Mouse (Mus musculus): ENCODE results near the gene Hc. TPM values are rescaled to one million over a fixed set of nuclear protein-coding genes. Genes with fewer than 3 reads are reported as not detected.

Gene Hc
- polyA plus RNA-seq, 1 experiment from 2014 or later = 0.33 TPM

- H3K9ac ChIP-seq (replicated peaks; ENCODE audit: low read depth, low read length) = no peak overlapping the region
- no peaks in the 10 kb centered on the region for H3K9me3 ChIP-seq (ENCODE audit: control insufficient read depth, low read length)
- no peak overlapping the region for H3K4me3 ChIP-seq (replicated peaks; ENCODE audit: low read length)
- H3K4me1 ChIP-seq (replicated peaks; ENCODE audit: control insufficient read depth, insufficient read depth, low read length) = no peaks in the 10 kb centered on the region
- no peak overlapping the region for H3K27ac ChIP-seq (ENCODE audit: low read length)
- H3K27me3 ChIP-seq (replicated peaks; ENCODE audit: control insufficient read depth, insufficient read depth, low read length) = no peaks in the 10 kb centered on the region
- no peak for ATAC-seq
- no peak overlapping the region for H3K4me2 ChIP-seq (ENCODE audit: low read length)
- no peaks in the 10 kb centered on the region for H3K36me3 ChIP-seq (ENCODE audit: control insufficient read depth, insufficient read depth)
- WGBS = 77% methylated on average over 8 of the region's 8 CpGs
Observed at GRCm38 (mm10) chr2:34938269-34939208, 122.7 kb downstream of the Hc start.

GRCm38 (mm10) chr2:34937460-34937859 lies 123.8 kb downstream of the Hc start:
- H3K36me3 ChIP-seq (ENCODE audit: control insufficient read depth, insufficient read depth) = no peaks in the 10 kb centered on the region
- ATAC-seq = no peak
- no peaks in the 10 kb centered on the region for H3K4me1 ChIP-seq (replicated peaks; ENCODE audit: control insufficient read depth, insufficient read depth, low read length)

More at GRCm38 (mm10) chr2:34937460-34937859, 123.8 kb downstream of the Hc start:
- Histone ChIP-seq H3K27ac (ENCODE audit: low read length) (no peak overlapping the region), H3K9ac (replicated peaks; ENCODE audit: low read depth, low read length) (no peak overlapping the region), H3K4me2 (ENCODE audit: low read length) (no peak overlapping the region), H3K4me3 (replicated peaks; ENCODE audit: low read length) (no peak overlapping the region), H3K27me3 (replicated peaks; ENCODE audit: control insufficient read depth, insufficient read depth, low read length) (no peaks in the 10 kb centered on the region), H3K9me3 (ENCODE audit: control insufficient read depth, low read length) (no peaks in the 10 kb centered on the region)
- WGBS = 33% methylated on average over 5 of the region's 5 CpGs

Other genes starting within 250 kb of the Hc start
- gene Fbxw2, start 235.1 kb downstream of the Hc start, polyA plus RNA-seq (2015; fragmentation: Nextera tagmentation; extraction: Ambion mirVana) = 114 and 122 TPM in 2 replicates
- gene Gm34653, start 228.4 kb downstream of the Hc start, polyA plus RNA-seq (2015; fragmentation: Nextera tagmentation; extraction: Ambion mirVana) = not detected in 2 replicates
- gene Cutal, start 187.0 kb downstream of the Hc start, polyA plus RNA-seq (2015; fragmentation: Nextera tagmentation; extraction: Ambion mirVana) = 0.17 TPM in 1 of 2 replicates, not detected in the other
- gene Psmd5, start 186.5 kb downstream of the Hc start, polyA plus RNA-seq (2015; fragmentation: Nextera tagmentation; extraction: Ambion mirVana) = 102 and 105 TPM in 2 replicates
- gene Phf19, start 147.4 kb downstream of the Hc start, polyA plus RNA-seq (2015; fragmentation: Nextera tagmentation; extraction: Ambion mirVana) = 3.8 and 4.5 TPM in 2 replicates
- 1.3 and 1.8 TPM in 2 replicates for gene Traf1, start 99.7 kb downstream of the Hc start, polyA plus RNA-seq (2015; fragmentation: Nextera tagmentation; extraction: Ambion mirVana)
- 0.38 TPM in 1 of 2 replicates, not detected in the other for gene AI182371, start 40.1 kb upstream of the Hc start, polyA plus RNA-seq (2015; fragmentation: Nextera tagmentation; extraction: Ambion mirVana)
- gene Cntrl, start 48.1 kb upstream of the Hc start, polyA plus RNA-seq (2015; fragmentation: Nextera tagmentation; extraction: Ambion mirVana) = 16.3 and 17.2 TPM in 2 replicates
- gene Rab14, start 139.7 kb upstream of the Hc start, polyA plus RNA-seq (2015; fragmentation: Nextera tagmentation; extraction: Ambion mirVana) = 405 and 452 TPM in 2 replicates
- 16.7 and 22.3 TPM in 2 replicates for gene Gsn, start 194.9 kb upstream of the Hc start, polyA plus RNA-seq (2015; fragmentation: Nextera tagmentation; extraction: Ambion mirVana)